Mouse (Mus musculus): Measurements from ENCODE around the gene Lrch1. TPM values are rescaled to one million over a fixed set of nuclear protein-coding genes. Genes with fewer than 3 reads are reported as not detected.

Gene Lrch1
- 15.4 and 23.6 TPM in 2 replicates for polyA plus RNA-seq (2015; fragmentation: Nextera tagmentation; extraction: Ambion mirVana)

DNA sequence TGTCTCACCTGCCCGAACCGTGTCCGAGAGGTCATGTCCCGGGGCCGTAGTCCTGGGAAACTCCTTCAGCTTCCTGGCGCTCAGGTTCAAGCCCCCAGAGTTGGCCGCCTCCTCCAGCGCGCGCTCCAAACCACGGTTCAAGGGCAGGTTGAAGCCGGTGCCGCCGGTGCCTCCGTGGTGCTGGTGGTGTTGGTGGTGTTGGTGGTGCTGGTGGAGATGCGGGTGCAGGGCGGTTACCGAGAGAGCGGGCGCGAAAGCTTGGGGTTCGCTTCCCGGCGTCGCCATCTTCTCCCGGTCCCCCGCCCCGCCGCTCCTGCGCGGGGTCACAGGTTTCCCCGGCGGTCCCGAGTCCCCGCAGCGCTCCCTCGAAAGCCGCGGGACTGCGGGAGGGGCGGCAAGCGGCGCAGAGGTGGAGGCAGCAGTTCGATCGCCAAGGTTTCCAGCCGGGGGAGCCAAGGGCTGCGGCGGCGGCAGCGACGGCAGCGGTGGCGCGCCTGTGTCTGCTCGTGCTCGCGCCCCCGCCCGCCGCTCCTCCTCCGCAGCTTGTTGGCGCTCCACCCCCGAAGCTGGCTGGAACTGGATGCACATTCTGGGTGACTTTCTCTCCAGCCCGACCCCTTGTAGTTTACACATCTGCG, at the start of gene Lrch1:
Gene Lrch1 (minus strand): TSS at position 501 of the 638 bp plus-strand sequence.
- H3K4me1 ChIP-seq (ENCODE audit: control insufficient read depth, insufficient read depth, low read depth, low read length): peaks cover 18% of the 10 kb centered on the region
- H3K4me3 ChIP-seq (ENCODE audit: low read length): peak within 1 kb of the TSS; percentile 97
- peak within 1 kb of the TSS; percentile 88 for H3K27ac ChIP-seq (ENCODE audit: low read depth, low read length)
- H3K9me3 ChIP-seq (ENCODE audit: control insufficient read depth, low read length): no peaks in the 10 kb centered on the region
- peak; percentile 73 for ATAC-seq
- H3K27me3 ChIP-seq (replicated peaks; ENCODE audit: control insufficient read depth, insufficient read depth, low read length): no peaks in the 10 kb centered on the region
- WGBS: 0% methylated on average over 63 of the region's 65 CpGs
- H3K9ac ChIP-seq (ENCODE audit: low read depth, low read length): peak within 1 kb of the TSS; percentile 84
- H3K36me3 ChIP-seq (ENCODE audit: control insufficient read depth, insufficient read depth, low read length): no peaks in the 10 kb centered on the region
- peak within 1 kb of the TSS; percentile 84 for H3K4me2 ChIP-seq (ENCODE audit: low read length)

- no peaks in the 10 kb centered on the region for H3K4me1 ChIP-seq (ENCODE audit: control insufficient read depth, insufficient read depth, low read depth, low read length)
- WGBS: 95% methylated on average over 2 of the region's 2 CpGs
- no peaks in the 10 kb centered on the region for H3K36me3 ChIP-seq (ENCODE audit: control insufficient read depth, insufficient read depth, low read length)
- no peak overlapping the region for H3K27ac ChIP-seq (ENCODE audit: low read depth, low read length)
- no peak overlapping the region for H3K4me3 ChIP-seq (ENCODE audit: low read length)
- ATAC-seq: no peak
- no peak overlapping the region for H3K9ac ChIP-seq (ENCODE audit: low read depth, low read length)
- H3K4me2 ChIP-seq (ENCODE audit: low read length): no peak overlapping the region
- no peaks in the 10 kb centered on the region for H3K9me3 ChIP-seq (ENCODE audit: control insufficient read depth, low read length)
- no peaks in the 10 kb centered on the region for H3K27me3 ChIP-seq (replicated peaks; ENCODE audit: control insufficient read depth, insufficient read depth, low read length)
These were observed 49.4 kb upstream of the Lrch1 start for GRCm38 (mm10) chr14:74997041-74997440.

- Histone ChIP-seq H3K4me2 (ENCODE audit: low read length) (no peak overlapping the region), H3K4me1 (ENCODE audit: control insufficient read depth, insufficient read depth, low read depth, low read length) (no peaks in the 10 kb centered on the region), H3K9ac (ENCODE audit: low read depth, low read length) (no peak overlapping the region), H3K36me3 (ENCODE audit: control insufficient read depth, insufficient read depth, low read length) (no peaks in the 10 kb centered on the region), H3K27ac (ENCODE audit: low read depth, low read length) (no peak overlapping the region), H3K27me3 (replicated peaks; ENCODE audit: control insufficient read depth, insufficient read depth, low read length) (no peaks in the 10 kb centered on the region), H3K4me3 (ENCODE audit: low read length) (no peak overlapping the region), H3K9me3 (ENCODE audit: control insufficient read depth, low read length) (no peaks in the 10 kb centered on the region)
- 71% methylated on average over 3 of the region's 3 CpGs for WGBS
- ATAC-seq: no peak
These were observed 48.9 kb upstream of the Lrch1 start for GRCm38 (mm10) chr14:74996556-74996955.

GRCm38 (mm10) chr14:74990504-74990903, 42.8 kb upstream of the Lrch1 start:
- no peaks in the 10 kb centered on the region for H3K4me1 ChIP-seq (ENCODE audit: control insufficient read depth, insufficient read depth, low read depth, low read length)
- no peak overlapping the region for H3K4me3 ChIP-seq (ENCODE audit: low read length)
- 0% methylated on average over 1 of the region's 1 CpGs for WGBS
- H3K9me3 ChIP-seq (ENCODE audit: control insufficient read depth, low read length): no peaks in the 10 kb centered on the region
- no peaks in the 10 kb centered on the region for H3K36me3 ChIP-seq (ENCODE audit: control insufficient read depth, insufficient read depth, low read length)
- ATAC-seq: peak; percentile 64; the same call in 1 of the 2 replicates
- no peaks in the 10 kb centered on the region for H3K27me3 ChIP-seq (replicated peaks; ENCODE audit: control insufficient read depth, insufficient read depth, low read length)
- no peak overlapping the region for H3K4me2 ChIP-seq (ENCODE audit: low read length)
- no peak overlapping the region for H3K9ac ChIP-seq (ENCODE audit: low read depth, low read length)
- H3K27ac ChIP-seq (ENCODE audit: low read depth, low read length): no peak overlapping the region

DNA sequence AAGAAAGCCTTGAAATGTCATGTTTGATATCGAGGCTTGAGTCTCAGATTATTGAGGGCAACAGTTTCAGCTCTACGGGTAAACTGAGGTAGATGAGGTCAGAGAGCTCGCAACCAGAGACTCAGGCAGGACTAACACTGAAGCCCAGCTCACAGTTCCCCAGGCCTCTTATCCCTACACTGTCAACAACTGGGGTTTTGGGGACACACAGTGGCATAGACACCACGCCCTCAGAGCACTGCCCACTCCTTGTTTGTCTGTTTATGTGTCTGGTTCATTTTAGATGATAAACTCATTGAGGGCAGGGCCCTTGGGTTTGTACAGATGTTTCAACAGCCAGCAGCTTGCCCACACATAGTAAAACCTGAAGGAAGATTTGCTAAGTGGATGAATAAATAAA, 42.2 kb upstream of the Lrch1 start:
- Histone ChIP-seq H3K4me1 (ENCODE audit: control insufficient read depth, insufficient read depth, low read depth, low read length) (no peaks in the 10 kb centered on the region), H3K4me2 (ENCODE audit: low read length) (no peak overlapping the region), H3K4me3 (ENCODE audit: low read length) (no peak overlapping the region), H3K36me3 (ENCODE audit: control insufficient read depth, insufficient read depth, low read length) (no peaks in the 10 kb centered on the region), H3K27ac (ENCODE audit: low read depth, low read length) (no peak overlapping the region), H3K9ac (ENCODE audit: low read depth, low read length) (no peak overlapping the region), H3K9me3 (ENCODE audit: control insufficient read depth, low read length) (no peaks in the 10 kb centered on the region), H3K27me3 (replicated peaks; ENCODE audit: control insufficient read depth, insufficient read depth, low read length) (no peaks in the 10 kb centered on the region)
- WGBS: 92% methylated on average over 4 of the region's 4 CpGs
- no peak; the same call in 1 of the 2 replicates for ATAC-seq

- Histone ChIP-seq H3K4me3 (ENCODE audit: low read length) (no peak overlapping the region), H3K4me2 (ENCODE audit: low read length) (no peak overlapping the region), H3K36me3 (ENCODE audit: control insufficient read depth, insufficient read depth, low read length) (no peaks in the 10 kb centered on the region), H3K9me3 (ENCODE audit: control insufficient read depth, low read length) (no peaks in the 10 kb centered on the region), H3K4me1 (ENCODE audit: control insufficient read depth, insufficient read depth, low read depth, low read length) (no peaks in the 10 kb centered on the region), H3K27ac (ENCODE audit: low read depth, low read length) (no peak overlapping the region), H3K9ac (ENCODE audit: low read depth, low read length) (no peak overlapping the region), H3K27me3 (replicated peaks; ENCODE audit: control insufficient read depth, insufficient read depth, low read length) (no peaks in the 10 kb centered on the region)
- no peak for ATAC-seq
- WGBS: 55% methylated on average over 4 of the region's 4 CpGs
These were observed 41.6 kb upstream of the Lrch1 start for GRCm38 (mm10) chr14:74989322-74989721.

DNA sequence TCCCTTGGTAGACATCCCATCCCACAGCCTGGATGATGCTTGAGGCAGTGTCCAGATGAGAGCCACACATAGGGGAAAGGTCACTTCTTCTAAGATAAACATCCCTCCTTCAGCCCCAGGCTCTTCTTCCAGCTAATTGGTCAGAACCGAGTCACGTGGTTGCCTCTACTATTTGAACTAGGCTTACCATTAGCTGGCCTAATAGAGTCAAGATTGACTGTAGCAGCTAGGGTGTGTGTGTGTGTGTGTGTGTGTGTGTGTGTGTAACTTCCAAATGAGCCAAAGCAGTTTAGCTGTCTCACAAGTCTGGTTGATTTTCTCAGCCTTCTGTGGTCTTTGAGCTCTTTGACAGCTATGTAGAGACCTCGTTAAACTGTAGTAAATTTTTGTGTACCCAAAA, 38.9 kb upstream of the Lrch1 start:
- Histone ChIP-seq H3K27ac (ENCODE audit: low read depth, low read length) (no peak overlapping the region), H3K36me3 (ENCODE audit: control insufficient read depth, insufficient read depth, low read length) (no peaks in the 10 kb centered on the region), H3K4me2 (ENCODE audit: low read length) (no peak overlapping the region), H3K9ac (ENCODE audit: low read depth, low read length) (no peak overlapping the region), H3K9me3 (ENCODE audit: control insufficient read depth, low read length) (no peaks in the 10 kb centered on the region), H3K4me1 (ENCODE audit: control insufficient read depth, insufficient read depth, low read depth, low read length) (no peaks in the 10 kb centered on the region), H3K4me3 (ENCODE audit: low read length) (no peak overlapping the region), H3K27me3 (replicated peaks; ENCODE audit: control insufficient read depth, insufficient read depth, low read length) (no peaks in the 10 kb centered on the region)
- WGBS: 84% methylated on average over 3 of the region's 3 CpGs
- no peak for ATAC-seq

- no peak overlapping the region for H3K4me2 ChIP-seq (ENCODE audit: low read length)
- H3K27ac ChIP-seq (ENCODE audit: low read depth, low read length): no peak overlapping the region
- H3K36me3 ChIP-seq (ENCODE audit: control insufficient read depth, insufficient read depth, low read length): no peaks in the 10 kb centered on the region
- 60% methylated on average over 4 of the region's 4 CpGs for WGBS
- H3K4me1 ChIP-seq (ENCODE audit: control insufficient read depth, insufficient read depth, low read depth, low read length): no peaks in the 10 kb centered on the region
- ATAC-seq: no peak
- H3K9ac ChIP-seq (ENCODE audit: low read depth, low read length): no peak overlapping the region
- H3K9me3 ChIP-seq (ENCODE audit: control insufficient read depth, low read length): no peaks in the 10 kb centered on the region
- H3K27me3 ChIP-seq (replicated peaks; ENCODE audit: control insufficient read depth, insufficient read depth, low read length): no peaks in the 10 kb centered on the region
- no peak overlapping the region for H3K4me3 ChIP-seq (ENCODE audit: low read length)
These were observed 38.0 kb upstream of the Lrch1 start for GRCm38 (mm10) chr14:74985658-74986057.

DNA sequence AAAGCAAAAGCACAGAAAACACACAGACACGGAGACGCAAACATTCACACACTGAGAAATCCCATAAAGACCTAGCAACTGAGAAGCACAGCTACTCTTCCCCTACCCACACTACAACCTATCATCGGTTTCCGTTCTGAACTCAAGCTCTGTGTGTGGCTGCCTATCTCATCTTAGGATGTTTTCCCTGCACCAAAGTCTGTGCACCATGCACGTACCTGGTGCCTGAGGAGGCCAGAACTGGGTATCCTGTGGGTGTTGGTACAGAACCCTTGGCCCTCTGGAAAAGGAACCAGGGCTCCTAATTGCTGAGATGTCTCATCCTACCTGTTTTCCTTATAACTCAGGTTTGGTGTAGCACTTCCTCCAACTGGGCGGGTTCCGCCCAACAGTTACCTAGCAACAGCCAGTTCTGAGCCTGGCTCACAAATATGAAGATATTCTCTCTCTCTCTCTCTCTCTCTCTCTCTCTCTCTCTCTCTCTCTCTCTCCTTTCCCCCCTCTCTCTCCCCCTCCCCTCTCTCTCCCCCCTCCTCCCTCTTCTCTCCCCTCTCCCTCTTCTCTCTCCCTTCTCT, 37.2 kb upstream of the Lrch1 start:
- ATAC-seq: no peak
- H3K9ac ChIP-seq (ENCODE audit: low read depth, low read length): no peak overlapping the region
- H3K9me3 ChIP-seq (ENCODE audit: control insufficient read depth, low read length): no peaks in the 10 kb centered on the region
- H3K27me3 ChIP-seq (replicated peaks; ENCODE audit: control insufficient read depth, insufficient read depth, low read length): no peaks in the 10 kb centered on the region
- H3K4me2 ChIP-seq (ENCODE audit: low read length): no peak overlapping the region
- H3K4me3 ChIP-seq (ENCODE audit: low read length): no peak overlapping the region
- H3K36me3 ChIP-seq (ENCODE audit: control insufficient read depth, insufficient read depth, low read length): no peaks in the 10 kb centered on the region
- no peaks in the 10 kb centered on the region for H3K4me1 ChIP-seq (ENCODE audit: control insufficient read depth, insufficient read depth, low read depth, low read length)
- H3K27ac ChIP-seq (ENCODE audit: low read depth, low read length): no peak overlapping the region
- WGBS: 81% methylated on average over 7 of the region's 7 CpGs

Data from hindbrain, embryonic 16.5 days (tissue).